Mouse (Mus musculus) ES-Bruce4 (cell line): ENCODE measurements at regions not wholly inside any gene's neighbourhood (a gene's known extent, or its start where the extent isn't known, plus 50 kb on each side); places are given as distances from the start of the nearest gene placed in this dataset.

ENCODE experiments used
- CTCF ChIP-seq: IDR thresholded peaks from one replicate; pipeline ENCODE4 v1.8.1; 2011; ENCODE audit warnings: low read depth, low read length
- POLR2A ChIP-seq: IDR thresholded peaks from one replicate; pipeline ENCODE4 v1.8.1; 2011; ENCODE audit warnings: low read length; ENCODE audit not compliant: insufficient read depth

DNA sequence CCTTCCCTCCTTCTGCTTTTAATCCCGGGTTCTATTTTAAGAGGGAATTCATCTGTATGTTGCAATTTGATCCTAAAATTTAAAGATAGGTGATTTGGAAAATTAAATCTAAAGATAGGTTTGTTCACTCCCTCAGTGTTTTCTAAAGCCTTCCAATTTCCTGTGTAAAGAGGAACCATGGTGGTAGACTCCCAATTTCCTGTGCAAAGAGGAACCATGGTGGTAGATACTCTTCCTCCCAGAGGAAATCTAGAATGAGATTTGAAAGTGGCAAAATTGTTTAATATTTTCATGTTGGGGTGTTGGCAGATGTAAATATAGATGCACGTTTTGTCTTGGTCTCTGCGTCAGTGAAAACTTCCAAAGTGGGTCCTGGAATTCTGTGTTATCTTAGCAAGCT lies 75.5 kb upstream of the Fermt1 start:
- TF ChIP-seq CTCF, result no peak
- no peak for TF ChIP-seq POLR2A
